Mouse (Mus musculus) limb, embryonic 10.5 days (tissue): ENCODE data around the gene Camta1. TPM values are rescaled to one million over a fixed set of nuclear protein-coding genes. Genes with fewer than 3 reads are reported as not detected.

Experiments
- DNase-seq: peaks from one replicate; pipeline ENCODE4 v3.0.0-alpha.2; 2017; ENCODE audit warnings: low spot score
- H3K27ac ChIP-seq: fragments of 300-500 bp; sonication (generic); 2 replicates; pipeline ENCODE4 v1.5.1; 2016; ENCODE audit warnings: mild to moderate bottlenecking
- H3K27me3 ChIP-seq: fragments of 300-500 bp; sonication (generic); 2 replicates; pipeline ENCODE4 v1.6.1; 2016; ENCODE audit warnings: low read depth, mild to moderate bottlenecking; ENCODE audit not compliant: poor library complexity, severe bottlenecking
- H3K36me3 ChIP-seq: fragments of 300-500 bp; sonication (generic); 2 replicates; pipeline ENCODE4 v1.6.1; 2016; ENCODE audit warnings: mild to moderate bottlenecking, moderate library complexity
- H3K4me1 ChIP-seq: fragments of 300-500 bp; sonication (generic); 2 replicates; pipeline ENCODE4 v1.6.1; 2016
- H3K4me3 ChIP-seq: fragments of 300-500 bp; sonication (generic); 2 replicates; pipeline ENCODE4 v1.5.1; 2016; ENCODE audit warnings: mild to moderate bottlenecking, moderate library complexity
- H3K9me3 ChIP-seq: fragments of 300-500 bp; sonication (generic); replicated peaks from 2 replicates; pipeline ENCODE4 v1.6.1; 2016; ENCODE audit warnings: mild to moderate bottlenecking
- WGBS: fragments of 180-500 bp; shearing (Covaris S2); methylation state at CpG from one replicate; pipeline ENCODE4 v1.1.7; 2016; 5-methylcytosine and 5-hydroxymethylcytosine counted together
- polyA plus RNA-seq: library from polyadenylated mRNA; unstranded; fragments of >200 nt; fragmentation: Nextera tagmentation; extraction: Ambion mirVana; gene quantifications from 2 replicates; pipeline ENCODE4 v1.2.1, GENCODE M21; 2016

The Camta1 gene
- polyA plus RNA-seq, 1 experiment from 2014 or later = 102 TPM

GRCm38 (mm10) chr4:151409291-151409690 lies 452.4 kb downstream of the Camta1 start:
- 73% methylated on average over 6 of the region's 6 CpGs for WGBS

GRCm38 (mm10) chr4:151408811-151409210 lies 452.9 kb downstream of the Camta1 start:
- no peaks in the 10 kb centered on the region for H3K36me3 ChIP-seq
- no peaks in the 10 kb centered on the region for H3K9me3 ChIP-seq
- no peak overlapping the region for H3K4me3 ChIP-seq
- WGBS = 47% methylated on average over 8 of the region's 8 CpGs
- peaks cover 39% of the 10 kb centered on the region for H3K4me1 ChIP-seq
- DNase-seq = no peak
- no peak overlapping the region for H3K27ac ChIP-seq
- 0 out of 2 replicates have a peak, but pooled peaks cover 3% of the 10 kb centered on the region for H3K27me3 ChIP-seq

More at GRCm38 (mm10) chr4:151409291-151409690, 452.4 kb downstream of the Camta1 start:
- Histone ChIP-seq H3K36me3 (no peaks in the 10 kb centered on the region), H3K9me3 (no peaks in the 10 kb centered on the region), H3K4me1 (peaks cover 36% of the 10 kb centered on the region), H3K27me3 (0 out of 2 replicates have a peak, but pooled peaks cover 3% of the 10 kb centered on the region), H3K4me3 (no peak overlapping the region), H3K27ac (no peak overlapping the region)
- no peak for DNase-seq

DNA sequence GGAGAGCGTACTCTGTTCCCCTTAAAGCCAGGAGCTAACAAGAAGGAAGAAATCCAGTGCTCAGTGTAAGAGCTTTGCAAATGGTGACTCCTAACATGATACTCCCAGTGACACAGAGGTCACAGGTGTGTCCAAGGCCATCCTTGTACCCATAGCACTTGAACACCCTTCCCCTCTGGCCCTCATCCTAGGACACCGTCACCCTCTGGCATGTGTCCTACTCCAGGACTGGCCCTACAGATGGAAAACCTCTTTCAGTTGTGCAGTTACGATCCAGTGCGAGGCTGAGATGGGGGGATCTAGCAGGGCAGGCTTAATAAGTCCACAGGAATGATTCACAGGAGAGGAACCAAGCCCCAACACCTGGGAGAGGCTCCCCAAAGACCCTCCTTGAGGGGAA lies 453.4 kb downstream of the Camta1 start:
- no peak overlapping the region for H3K27ac ChIP-seq
- no peaks in the 10 kb centered on the region for H3K36me3 ChIP-seq
- peaks cover 39% of the 10 kb centered on the region for H3K4me1 ChIP-seq
- H3K9me3 ChIP-seq = no peaks in the 10 kb centered on the region
- no peak overlapping the region for H3K4me3 ChIP-seq
- no peak for DNase-seq
- 95% methylated on average over 4 of the region's 4 CpGs for WGBS
- 0 out of 2 replicates have a peak, but pooled peaks cover 3% of the 10 kb centered on the region for H3K27me3 ChIP-seq

- 94% methylated on average over 2 of the region's 2 CpGs for WGBS
- no peaks in the 10 kb centered on the region for H3K9me3 ChIP-seq
- no peak overlapping the region for H3K27ac ChIP-seq
- peaks cover 34% of the 10 kb centered on the region for H3K4me1 ChIP-seq
- H3K4me3 ChIP-seq = no peak overlapping the region
- H3K36me3 ChIP-seq = no peaks in the 10 kb centered on the region
- 0 out of 2 replicates have a peak, but pooled peaks cover 3% of the 10 kb centered on the region for H3K27me3 ChIP-seq
- DNase-seq = no peak
Measured at GRCm38 (mm10) chr4:151407129-151407528, 454.5 kb downstream of the Camta1 start.

DNA sequence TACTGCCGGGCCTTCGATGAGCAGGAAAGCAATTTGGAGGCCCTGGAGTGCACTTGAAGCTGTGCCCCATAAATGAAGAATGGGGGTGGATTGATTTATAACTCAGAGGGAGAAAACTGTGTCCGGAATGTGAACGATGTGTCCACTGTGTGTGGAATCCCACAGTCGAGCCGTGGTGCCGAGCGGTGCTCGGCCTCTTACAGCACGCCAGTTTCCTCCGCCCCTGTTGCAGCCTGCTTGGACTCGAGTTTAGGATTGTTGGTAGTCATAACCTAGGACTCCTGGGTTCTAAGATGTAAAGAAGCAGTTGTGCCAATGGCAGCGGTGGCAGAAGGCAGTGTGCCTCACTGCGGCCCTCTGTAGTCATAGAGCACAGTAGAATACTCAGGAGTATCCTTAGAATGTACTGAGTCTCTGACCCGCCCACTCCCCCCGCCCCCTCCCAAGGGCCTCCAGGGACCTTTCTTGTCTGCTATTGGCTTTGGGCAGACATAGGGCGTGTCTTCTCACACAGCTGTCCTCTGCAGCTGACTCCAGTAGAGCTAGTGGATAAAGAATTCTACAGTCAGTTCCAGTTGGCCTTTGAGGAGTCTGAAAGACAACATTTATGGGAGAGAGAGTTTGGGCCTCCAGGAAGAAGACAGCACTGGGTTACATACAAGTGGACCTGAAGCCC lies 457.0 kb downstream of the Camta1 start:
- 65% methylated on average over 17 of the region's 17 CpGs for WGBS
- no peaks in the 10 kb centered on the region for H3K36me3 ChIP-seq
- no peak for DNase-seq
- H3K9me3 ChIP-seq = no peaks in the 10 kb centered on the region
- H3K27me3 ChIP-seq = no peaks in the 10 kb centered on the region
- peaks cover 24% of the 10 kb centered on the region; the same call in 1 of the 2 replicates for H3K4me1 ChIP-seq
- H3K27ac ChIP-seq = no peak overlapping the region
- no peak overlapping the region for H3K4me3 ChIP-seq

- no peak overlapping the region for H3K27ac ChIP-seq
- WGBS = 86% methylated on average over 22 of the region's 22 CpGs
- no peaks in the 10 kb centered on the region for H3K27me3 ChIP-seq
Measured at GRCm38 (mm10) chr4:151401685-151402397, 459.8 kb downstream of the Camta1 start.

DNA sequence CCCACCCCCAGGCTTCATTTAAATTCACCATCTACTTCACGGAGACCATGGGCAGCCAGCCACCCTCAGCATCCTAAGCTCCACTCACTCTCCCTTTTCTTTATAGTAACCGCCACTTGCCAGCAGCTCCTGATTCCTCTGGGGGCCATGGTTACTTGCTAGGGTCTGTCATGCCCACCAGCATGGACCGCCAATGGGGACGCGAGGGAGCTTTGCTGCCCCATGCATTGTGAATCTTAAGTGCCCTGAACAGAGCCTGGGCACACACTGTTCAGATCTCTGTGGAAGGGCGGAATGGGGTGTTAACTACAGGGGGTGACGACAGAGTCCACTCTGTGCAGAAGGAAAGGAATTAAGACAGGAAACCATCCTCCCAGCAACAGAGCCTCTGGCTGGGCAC lies 465.1 kb downstream of the Camta1 start:
- Histone ChIP-seq H3K36me3 (no peaks in the 10 kb centered on the region), H3K9me3 (no peaks in the 10 kb centered on the region), H3K4me1 (peaks cover 19% of the 10 kb centered on the region), H3K27me3 (0 out of 2 replicates have a peak, but pooled peaks cover 4% of the 10 kb centered on the region), H3K4me3 (no peak overlapping the region), H3K27ac (no peak overlapping the region)
- no peak for DNase-seq
- WGBS = 87% methylated on average over 7 of the region's 7 CpGs

More at GRCm38 (mm10) chr4:151401685-151402397, 459.8 kb downstream of the Camta1 start:
- Histone ChIP-seq H3K9me3 (no peaks in the 10 kb centered on the region), H3K4me3 (no peak overlapping the region), H3K4me1 (peaks cover 16% of the 10 kb centered on the region; the same call in 1 of the 2 replicates), H3K36me3 (no peaks in the 10 kb centered on the region)
- no peak for DNase-seq

- Histone ChIP-seq H3K9me3 (no peaks in the 10 kb centered on the region), H3K36me3 (no peaks in the 10 kb centered on the region), H3K27me3 (peaks cover 21% of the 10 kb centered on the region), H3K4me3 (no peak overlapping the region), H3K27ac (no peak overlapping the region), H3K4me1 (peaks cover 53% of the 10 kb centered on the region)
- DNase-seq = no peak
- WGBS = 58% methylated on average over 11 of the region's 11 CpGs
Measured at GRCm38 (mm10) chr4:151389345-151389744, 472.3 kb downstream of the Camta1 start.

DNA sequence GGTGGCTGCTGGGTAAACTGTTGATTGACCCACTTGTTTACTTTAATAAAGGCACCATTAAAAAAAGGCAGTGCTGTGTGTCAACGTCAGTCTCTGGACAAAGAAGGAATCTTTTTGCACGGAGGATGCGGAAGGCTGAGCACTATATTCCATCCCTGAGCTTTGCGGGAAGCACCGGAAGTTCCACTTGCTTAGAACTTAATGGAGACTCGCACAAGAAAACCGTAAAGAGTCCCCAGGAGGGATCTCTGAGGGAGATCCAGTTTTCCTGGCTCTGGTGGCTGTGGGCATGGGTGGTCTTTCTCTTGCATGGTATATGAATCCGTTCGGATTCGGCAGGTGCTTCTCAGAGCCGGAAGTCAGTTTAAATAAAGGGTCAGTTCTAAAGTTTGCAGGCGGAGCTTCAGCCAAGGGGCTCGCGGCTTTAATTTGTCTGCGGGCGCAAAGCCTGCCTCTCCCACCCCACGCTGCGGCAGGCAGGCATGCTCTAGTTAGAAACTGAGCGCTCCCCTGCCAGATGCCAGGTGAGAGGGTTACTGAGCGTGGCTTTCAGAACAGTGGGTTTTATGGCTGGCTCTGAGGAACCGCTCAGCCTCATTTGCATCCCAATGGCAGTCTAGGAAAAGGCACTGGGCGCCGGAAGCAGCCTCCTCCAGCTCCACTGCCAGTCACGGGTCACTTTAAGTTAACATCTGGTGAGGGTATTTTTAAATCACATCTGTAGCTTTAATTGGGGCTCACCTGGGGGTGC lies 474.8 kb downstream of the Camta1 start:
- whole genome bisulfite sequencing = under 1% methylated on average over 24 of the region's 24 CpGs
- H3K9me3 ChIP-seq = no peaks in the 10 kb centered on the region
- H3K27me3 ChIP-seq = peaks cover 44% of the 10 kb centered on the region
- peak; percentile 59 for DNase-seq
- H3K36me3 ChIP-seq = no peaks in the 10 kb centered on the region
- peak overlapping the region; percentile 65; the same call in 1 of the 2 replicates for H3K27ac ChIP-seq
- H3K4me3 ChIP-seq = peak overlapping the region; percentile 53
- peaks cover 50% of the 10 kb centered on the region for H3K4me1 ChIP-seq

GRCm38 (mm10) chr4:151385985-151386700 lies 475.5 kb downstream of the Camta1 start:
- no peaks in the 10 kb centered on the region for H3K36me3 ChIP-seq
- peaks cover 50% of the 10 kb centered on the region for H3K4me1 ChIP-seq
- peak overlapping the region; percentile 53 for H3K4me3 ChIP-seq
- DNase-seq = peak; percentile 46
- H3K27me3 ChIP-seq = peaks cover 44% of the 10 kb centered on the region
- 0 out of 2 replicates have a peak overlapping the region, but pooled peaks have one; percentile 65 for H3K27ac ChIP-seq
- WGBS = 7% methylated on average over 12 of the region's 12 CpGs
- H3K9me3 ChIP-seq = no peaks in the 10 kb centered on the region

DNA sequence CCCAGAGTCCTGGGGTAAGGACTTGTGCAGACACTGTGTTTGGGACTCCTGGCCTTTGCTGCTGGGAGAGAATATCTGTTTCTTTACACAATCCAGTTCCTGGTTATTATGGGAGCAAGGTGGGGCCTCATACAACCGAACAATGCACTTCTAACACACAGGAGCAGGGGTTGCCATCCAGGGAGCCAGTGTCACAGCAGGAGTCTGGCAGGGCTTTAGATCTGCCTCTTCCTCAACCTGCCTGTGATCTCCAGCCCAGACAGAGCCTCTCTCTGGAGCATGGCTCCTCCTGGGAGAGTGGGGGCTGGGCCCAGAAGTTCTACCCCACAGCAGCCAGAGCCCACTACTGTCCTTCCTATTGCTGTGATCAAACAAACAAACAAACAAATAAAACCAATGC lies 483.9 kb downstream of the Camta1 start:
- WGBS = 53% methylated on average over 1 of the region's 1 CpGs

DNA sequence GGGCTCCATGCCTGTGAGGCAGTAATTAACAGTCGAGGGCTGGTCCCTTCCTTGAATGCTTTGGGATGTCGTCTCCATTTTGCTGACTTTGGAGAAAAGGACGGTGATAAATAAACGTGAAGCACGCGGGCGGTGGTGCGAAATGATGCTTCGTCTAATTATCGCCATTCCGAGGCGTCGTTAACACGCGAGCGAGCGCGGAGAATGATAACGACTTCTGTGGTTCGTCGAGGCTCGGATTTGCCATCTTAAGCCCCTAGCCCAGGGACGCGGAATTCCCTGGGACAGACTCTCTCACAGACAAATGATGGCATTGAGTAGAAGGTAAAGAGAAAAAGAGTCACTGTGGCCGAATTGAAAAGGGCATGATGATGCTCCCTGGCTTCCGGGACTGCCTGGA lies 485.4 kb downstream of the Camta1 start:
- H3K27me3 ChIP-seq = peaks cover 7% of the 10 kb centered on the region; the same call in 1 of the 2 replicates
- H3K27ac ChIP-seq = no peak overlapping the region
- WGBS = 80% methylated on average over 26 of the region's 26 CpGs
- H3K4me1 ChIP-seq = peaks cover 14% of the 10 kb centered on the region
- DNase-seq = no peak
- no peaks in the 10 kb centered on the region for H3K36me3 ChIP-seq
- no peak overlapping the region for H3K4me3 ChIP-seq
- H3K9me3 ChIP-seq = no peaks in the 10 kb centered on the region

More for the DNA sequence above, 483.9 kb downstream of the Camta1 start:
- DNase-seq = no peak
- Histone ChIP-seq H3K4me1 (peaks cover 12% of the 10 kb centered on the region), H3K9me3 (no peaks in the 10 kb centered on the region), H3K4me3 (no peak overlapping the region), H3K36me3 (no peaks in the 10 kb centered on the region), H3K27me3 (peaks cover 7% of the 10 kb centered on the region; the same call in 1 of the 2 replicates), H3K27ac (no peak overlapping the region)
